Mouse (Mus musculus) hindbrain, embryonic 12.5 days (tissue): ENCODE results near the gene Nav1. TPM values are rescaled to one million over a fixed set of nuclear protein-coding genes. Genes with fewer than 3 reads are reported as not detected.

Source experiments
- ATAC-seq: fragments of 200-750 bp; cut with Nextera tagmentation; 2 replicates; pipeline ENCODE4 v1.8.0; 2017; ENCODE audit warnings: moderate TSS enrichment; ENCODE audit not compliant: low FRiP score
- H3K27ac ChIP-seq: fragments of 300-500 bp; sonication (generic); 2 replicates; pipeline ENCODE4 v1.5.1; 2016; ENCODE audit warnings: mild to moderate bottlenecking
- H3K27me3 ChIP-seq: fragments of 300-500 bp; sonication (generic); 2 replicates; pipeline ENCODE4 v1.6.1; 2016; ENCODE audit warnings: mild to moderate bottlenecking
- H3K36me3 ChIP-seq: fragments of 300-500 bp; sonication (generic); 2 replicates; pipeline ENCODE4 v1.6.1; 2016; ENCODE audit warnings: mild to moderate bottlenecking
- H3K4me1 ChIP-seq: fragments of 300-500 bp; sonication (generic); 2 replicates; pipeline ENCODE4 v1.6.1; 2016
- H3K4me2 ChIP-seq: fragments of 300-500 bp; sonication (generic); replicated peaks from 2 replicates; pipeline ENCODE4 v1.6.1; 2016; ENCODE audit warnings: mild to moderate bottlenecking
- H3K4me3 ChIP-seq: fragments of 300-500 bp; sonication (generic); 2 replicates; pipeline ENCODE4 v1.5.1; 2016; ENCODE audit warnings: mild to moderate bottlenecking
- H3K9ac ChIP-seq: fragments of 300-500 bp; sonication (generic); 2 replicates; pipeline ENCODE4 v1.6.1; 2016; ENCODE audit warnings: mild to moderate bottlenecking, moderate library complexity
- H3K9me3 ChIP-seq: fragments of 300-500 bp; sonication (generic); replicated peaks from 2 replicates; pipeline ENCODE4 v1.6.1; 2016; ENCODE audit warnings: mild to moderate bottlenecking
- WGBS: fragments of 180-500 bp; shearing (Covaris S2); methylation state at CpG from one replicate; pipeline ENCODE4 v1.1.7; 2016; 5-methylcytosine and 5-hydroxymethylcytosine counted together
- polyA plus RNA-seq: library from polyadenylated mRNA; unstranded; fragments of >200 nt; fragmentation: Nextera tagmentation; extraction: Ambion mirVana; gene quantifications from 2 replicates; pipeline ENCODE4 v1.2.1, GENCODE M21; 2016

Nav1 gene
- polyA plus RNA-seq, 1 experiment from 2014 or later = 35.9 TPM

- Histone ChIP-seq H3K4me1 (peaks cover 52% of the 10 kb centered on the region), H3K27me3 (no peaks in the 10 kb centered on the region), H3K27ac (no peak overlapping the region), H3K36me3 (0 out of 2 replicates have a peak, but pooled peaks cover 8% of the 10 kb centered on the region), H3K9ac (no peak overlapping the region), H3K4me2 (no peak overlapping the region), H3K9me3 (no peaks in the 10 kb centered on the region), H3K4me3 (no peak overlapping the region)
- no peak for ATAC-seq
- 71% methylated on average over 8 of the region's 8 CpGs for WGBS
These were observed 39.0 kb downstream of the Nav1 start for GRCm38 (mm10) chr1:135568087-135568486.

GRCm38 (mm10) chr1:135566611-135567010 is 40.5 kb downstream of the Nav1 start:
- H3K4me1 ChIP-seq = peaks cover 51% of the 10 kb centered on the region
- WGBS = 84% methylated on average over 7 of the region's 7 CpGs

DNA sequence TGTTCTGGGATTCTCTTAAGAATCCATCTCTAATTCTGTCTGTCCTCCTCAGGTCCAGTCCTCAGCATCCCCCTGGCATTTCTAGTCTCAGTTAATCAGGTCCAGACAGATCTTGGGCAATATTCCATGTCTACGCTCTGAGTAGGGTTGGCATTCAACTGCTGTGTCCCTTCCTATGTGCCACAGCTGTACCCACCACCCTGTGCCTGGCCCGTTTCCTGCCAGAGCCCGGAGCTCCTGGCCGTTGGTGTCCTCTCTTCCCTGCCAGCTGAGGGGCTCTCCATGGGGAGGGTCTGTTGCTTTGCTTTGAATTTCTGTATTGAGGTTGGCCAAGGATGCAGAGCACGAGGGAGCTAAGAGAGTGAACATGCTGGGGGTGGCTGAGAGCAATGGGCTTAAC is 41.3 kb downstream of the Nav1 start:
- no peak overlapping the region for H3K9ac ChIP-seq
- 84% methylated on average over 5 of the region's 5 CpGs for WGBS

More at GRCm38 (mm10) chr1:135566611-135567010, 40.5 kb downstream of the Nav1 start:
- Histone ChIP-seq H3K4me2 (no peak overlapping the region), H3K9ac (no peak overlapping the region), H3K9me3 (no peaks in the 10 kb centered on the region), H3K27ac (no peak overlapping the region), H3K27me3 (no peaks in the 10 kb centered on the region), H3K4me3 (no peak overlapping the region), H3K36me3 (0 out of 2 replicates have a peak, but pooled peaks cover 8% of the 10 kb centered on the region)
- ATAC-seq = no peak

GRCm38 (mm10) chr1:135564660-135565519 is 42.2 kb downstream of the Nav1 start:
- Histone ChIP-seq H3K27me3 (no peaks in the 10 kb centered on the region), H3K36me3 (0 out of 2 replicates have a peak, but pooled peaks cover 8% of the 10 kb centered on the region), H3K27ac (peak overlapping the region; percentile 67), H3K9me3 (no peaks in the 10 kb centered on the region), H3K9ac (no peak overlapping the region), H3K4me2 (no peak overlapping the region), H3K4me3 (no peak overlapping the region), H3K4me1 (peaks cover 65% of the 10 kb centered on the region)
- ATAC-seq = peak; percentile 61
- WGBS = 25% methylated on average over 10 of the region's 10 CpGs

More for the DNA sequence above, 41.3 kb downstream of the Nav1 start:
- Histone ChIP-seq H3K4me3 (no peak overlapping the region), H3K27ac (peak overlapping the region; percentile 67), H3K9me3 (no peaks in the 10 kb centered on the region), H3K27me3 (no peaks in the 10 kb centered on the region), H3K4me1 (peaks cover 60% of the 10 kb centered on the region), H3K4me2 (no peak overlapping the region), H3K36me3 (0 out of 2 replicates have a peak, but pooled peaks cover 8% of the 10 kb centered on the region)
- ATAC-seq = no peak

DNA sequence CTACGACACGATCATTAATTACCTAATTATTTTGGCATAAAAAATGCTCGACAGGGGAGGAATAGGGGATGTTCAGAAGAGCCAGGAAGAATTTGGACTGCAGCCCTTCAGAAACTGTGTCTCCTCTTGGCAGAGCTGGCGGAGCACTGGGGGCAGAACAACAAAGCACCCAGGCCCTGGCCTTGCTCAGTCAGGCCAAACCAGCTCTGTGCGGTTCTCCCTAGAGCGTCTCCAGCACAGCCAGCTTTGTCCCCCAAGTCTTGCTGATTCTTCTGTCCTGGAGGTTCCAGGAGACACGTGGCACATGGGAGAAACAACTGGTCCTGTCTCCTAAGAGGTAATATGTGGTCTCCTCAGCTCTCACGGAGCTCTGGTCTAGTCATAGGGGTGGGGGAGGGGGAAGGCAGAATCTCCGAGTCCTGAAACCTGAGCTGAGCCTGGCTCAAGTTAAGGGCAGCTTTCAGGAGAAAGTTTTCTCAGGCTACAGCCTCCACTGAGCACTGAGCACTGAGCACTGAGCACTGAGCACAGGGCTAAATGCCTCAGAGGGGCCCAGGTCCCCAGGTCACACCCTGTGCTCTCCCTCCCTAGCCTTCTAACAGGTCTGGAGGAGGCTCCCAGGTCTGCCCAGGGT is 43.2 kb downstream of the Nav1 start:
- no peaks in the 10 kb centered on the region for H3K27me3 ChIP-seq
- H3K27ac ChIP-seq = peak overlapping the region; percentile 52; the same call in 1 of the 2 replicates
- H3K4me3 ChIP-seq = no peak overlapping the region
- ATAC-seq = 0 out of 2 replicates have a peak, but pooled peaks have one; percentile 17
- H3K4me1 ChIP-seq = peaks cover 61% of the 10 kb centered on the region
- no peak overlapping the region for H3K4me2 ChIP-seq
- 0 out of 2 replicates have a peak overlapping the region, but pooled peaks have one; percentile 6 for H3K9ac ChIP-seq
- 0 out of 2 replicates have a peak, but pooled peaks cover 8% of the 10 kb centered on the region for H3K36me3 ChIP-seq
- WGBS = 40% methylated on average over 9 of the region's 9 CpGs
- H3K9me3 ChIP-seq = no peaks in the 10 kb centered on the region

- Histone ChIP-seq H3K27ac (no peak overlapping the region), H3K9ac (no peak overlapping the region), H3K4me2 (no peak overlapping the region), H3K4me1 (peaks cover 55% of the 10 kb centered on the region), H3K9me3 (no peaks in the 10 kb centered on the region), H3K4me3 (no peak overlapping the region), H3K27me3 (no peaks in the 10 kb centered on the region), H3K36me3 (0 out of 2 replicates have a peak, but pooled peaks cover 5% of the 10 kb centered on the region)
- ATAC-seq = no peak
- WGBS = 57% methylated on average over 8 of the region's 8 CpGs
These were observed 44.0 kb downstream of the Nav1 start for GRCm38 (mm10) chr1:135562982-135563650.

- no peak for ATAC-seq
- Histone ChIP-seq H3K9me3 (no peaks in the 10 kb centered on the region), H3K36me3 (no peaks in the 10 kb centered on the region), H3K4me1 (peaks cover 53% of the 10 kb centered on the region), H3K27me3 (no peaks in the 10 kb centered on the region), H3K27ac (no peak overlapping the region), H3K4me2 (no peak overlapping the region), H3K9ac (no peak overlapping the region), H3K4me3 (no peak overlapping the region)
- 14% methylated on average over 4 of the region's 4 CpGs for WGBS
These were observed 45.0 kb downstream of the Nav1 start for GRCm38 (mm10) chr1:135562115-135562514.

DNA sequence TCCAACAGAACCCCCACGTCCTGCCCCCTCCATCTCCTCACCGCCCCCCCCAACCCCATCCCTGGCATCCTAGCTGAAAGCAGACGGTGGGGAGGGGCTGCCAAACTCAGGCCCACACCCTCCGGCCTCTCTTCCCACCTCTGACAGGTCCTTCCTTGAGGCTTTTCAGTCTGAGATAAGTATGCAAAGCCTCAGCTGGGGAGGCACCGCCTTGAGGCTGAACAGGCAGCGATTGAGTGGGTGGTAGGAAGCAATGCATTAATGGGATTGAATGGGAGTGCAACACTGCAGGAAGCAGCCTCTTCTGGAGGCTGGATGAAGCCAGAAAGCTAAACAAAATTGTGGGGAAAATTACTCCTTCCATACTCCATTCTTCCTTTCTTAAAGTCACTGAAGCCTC is 45.8 kb downstream of the Nav1 start:
- 31% methylated on average over 6 of the region's 6 CpGs for WGBS
- Histone ChIP-seq H3K27me3 (no peaks in the 10 kb centered on the region), H3K9ac (no peak overlapping the region), H3K4me3 (no peak overlapping the region), H3K27ac (no peak overlapping the region), H3K36me3 (no peaks in the 10 kb centered on the region), H3K4me1 (peaks cover 60% of the 10 kb centered on the region), H3K9me3 (no peaks in the 10 kb centered on the region), H3K4me2 (no peak overlapping the region)
- no peak for ATAC-seq

DNA sequence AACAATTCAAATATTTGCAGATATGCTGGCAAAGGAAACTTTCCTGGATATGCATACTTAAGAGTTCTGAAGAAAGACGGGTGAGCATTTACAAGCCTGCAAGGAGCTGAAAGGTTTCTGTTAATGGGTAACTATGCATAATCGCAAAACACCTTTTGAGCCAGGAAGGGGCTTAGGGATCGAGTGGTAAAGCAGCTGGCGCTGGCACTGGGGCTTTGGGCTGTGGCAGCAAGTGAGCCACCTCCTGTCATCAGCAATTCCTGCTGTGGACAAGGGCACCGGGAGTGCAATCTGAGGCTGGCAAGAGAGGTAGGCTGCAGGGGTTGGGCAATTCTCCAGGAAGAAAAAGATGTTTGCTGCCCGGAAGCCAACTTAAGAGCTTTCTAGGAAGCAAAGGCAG is 49.1 kb downstream of the Nav1 start:
- 50% methylated on average over 6 of the region's 6 CpGs for WGBS

GRCm38 (mm10) chr1:135555885-135556284 is 51.2 kb downstream of the Nav1 start:
- peaks cover 60% of the 10 kb centered on the region for H3K4me1 ChIP-seq
- H3K9ac ChIP-seq = no peak overlapping the region
- H3K27me3 ChIP-seq = no peaks in the 10 kb centered on the region
- no peak overlapping the region for H3K4me2 ChIP-seq
- H3K36me3 ChIP-seq = no peaks in the 10 kb centered on the region
- 86% methylated on average over 8 of the region's 8 CpGs for WGBS
- H3K27ac ChIP-seq = no peak overlapping the region
- no peaks in the 10 kb centered on the region for H3K9me3 ChIP-seq
- no peak overlapping the region for H3K4me3 ChIP-seq
- ATAC-seq = no peak

More for the DNA sequence above, 49.1 kb downstream of the Nav1 start:
- peaks cover 59% of the 10 kb centered on the region for H3K4me1 ChIP-seq
- no peak overlapping the region for H3K27ac ChIP-seq
- H3K4me2 ChIP-seq = no peak overlapping the region
- H3K36me3 ChIP-seq = no peaks in the 10 kb centered on the region
- H3K9ac ChIP-seq = no peak overlapping the region
- H3K27me3 ChIP-seq = no peaks in the 10 kb centered on the region
- no peak for ATAC-seq
- no peaks in the 10 kb centered on the region for H3K9me3 ChIP-seq
- H3K4me3 ChIP-seq = no peak overlapping the region

DNA sequence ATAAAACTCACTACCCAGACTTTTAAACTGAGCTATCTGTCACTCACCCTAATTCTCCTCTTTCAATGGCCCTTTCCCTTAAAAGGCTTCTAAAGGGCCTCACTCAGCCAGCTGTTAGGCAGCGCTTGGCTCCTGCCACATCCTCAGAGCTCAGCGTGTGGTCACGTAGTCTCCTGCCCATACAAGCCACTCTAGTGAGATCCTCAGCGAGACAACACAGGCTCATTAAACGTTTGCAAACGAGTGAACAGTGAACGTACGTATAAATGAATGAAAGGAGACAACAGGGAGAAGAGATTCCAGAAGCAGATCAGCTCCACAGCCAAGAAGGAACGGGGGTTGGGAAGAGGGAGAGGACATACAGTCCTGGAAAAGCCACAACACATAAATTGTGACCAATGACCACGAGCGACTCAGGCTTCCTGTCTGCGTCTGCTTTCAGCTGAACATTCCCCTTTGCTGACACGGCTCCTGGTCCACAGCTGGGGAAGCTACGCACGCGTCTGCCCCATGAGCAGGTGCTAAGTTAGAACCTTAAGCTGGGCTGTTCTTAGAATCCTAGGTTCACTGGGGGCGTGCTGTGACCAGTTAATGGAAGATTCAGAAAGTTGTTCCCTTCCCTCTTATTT is 52.3 kb downstream of the Nav1 start:
- 15% methylated on average over 17 of the region's 17 CpGs for WGBS
- Histone ChIP-seq H3K4me3 (no peak overlapping the region), H3K4me2 (peak overlapping the region; percentile 2; the same call in 1 of the 2 replicates), H3K9ac (no peak overlapping the region), H3K4me1 (peaks cover 63% of the 10 kb centered on the region), H3K36me3 (no peaks in the 10 kb centered on the region), H3K27ac (peak overlapping the region; percentile 31; the same call in 1 of the 2 replicates), H3K27me3 (no peaks in the 10 kb centered on the region), H3K9me3 (no peaks in the 10 kb centered on the region)
- ATAC-seq = no peak
